Mouse (Mus musculus) midbrain, embryonic 12.5 days (tissue): ENCODE measurements at regions not wholly inside any gene's neighbourhood (a gene's known extent, or its start where the extent isn't known, plus 50 kb on each side); places are given as distances from the start of the nearest gene placed in this dataset.

Experiments used
- ATAC-seq: fragments of 200-750 bp; cut with Nextera tagmentation; 2 replicates; pipeline ENCODE4 v1.8.0; 2017; ENCODE audit warnings: low read depth, moderate TSS enrichment, moderate library complexity; ENCODE audit not compliant: low FRiP score
- H3K27ac ChIP-seq: fragments of 300-500 bp; sonication (generic); replicated peaks from 2 replicates; pipeline ENCODE4 v1.5.1; 2016; ENCODE audit warnings: mild to moderate bottlenecking
- H3K27me3 ChIP-seq: fragments of 300-500 bp; sonication (generic); 2 replicates; pipeline ENCODE4 v1.6.1; 2016; ENCODE audit warnings: mild to moderate bottlenecking
- H3K36me3 ChIP-seq: fragments of 300-500 bp; sonication (generic); 2 replicates; pipeline ENCODE4 v1.6.1; 2016
- H3K4me1 ChIP-seq: fragments of 300-500 bp; sonication (generic); 2 replicates; pipeline ENCODE4 v1.6.1; 2016
- H3K4me2 ChIP-seq: fragments of 300-500 bp; sonication (generic); replicated peaks from 2 replicates; pipeline ENCODE4 v1.6.1; 2016; ENCODE audit warnings: mild to moderate bottlenecking, moderate library complexity
- H3K4me3 ChIP-seq: fragments of 300-500 bp; sonication (generic); 2 replicates; pipeline ENCODE4 v1.5.1; 2016; ENCODE audit warnings: mild to moderate bottlenecking
- H3K9ac ChIP-seq: fragments of 300-500 bp; sonication (generic); replicated peaks from 2 replicates; pipeline ENCODE4 v1.6.1; 2016; ENCODE audit warnings: mild to moderate bottlenecking, moderate library complexity
- H3K9me3 ChIP-seq: fragments of 300-500 bp; sonication (generic); 2 replicates; pipeline ENCODE4 v1.6.1; 2016; ENCODE audit warnings: mild to moderate bottlenecking
- WGBS: fragments of 180-500 bp; shearing (Covaris S2); methylation state at CpG from one replicate; pipeline ENCODE4 v1.1.7; 2016; 5-methylcytosine and 5-hydroxymethylcytosine counted together

- Histone ChIP-seq H3K4me1 (peaks cover 7% of the 10 kb centered on the region), H3K9ac (no peak overlapping the region), H3K4me3 (no peak overlapping the region), H3K36me3 (no peaks in the 10 kb centered on the region), H3K27ac (no peak overlapping the region), H3K9me3 (no peaks in the 10 kb centered on the region), H3K4me2 (peak overlapping the region; percentile 23), H3K27me3 (peaks cover 10% of the 10 kb centered on the region)
- 25% methylated on average over 6 of the region's 6 CpGs for whole genome bisulfite sequencing
- ATAC-seq: peak; percentile 55
Observed at GRCm38 (mm10) chr7:40680993-40681392, 217.1 kb upstream of the Vstm2b start.

- H3K4me2 ChIP-seq: no peak overlapping the region
- no peak overlapping the region for H3K4me3 ChIP-seq
- no peak overlapping the region for H3K27ac ChIP-seq
- peaks cover 10% of the 10 kb centered on the region for H3K27me3 ChIP-seq
- H3K9ac ChIP-seq: no peak overlapping the region
- no peaks in the 10 kb centered on the region for H3K36me3 ChIP-seq
- H3K4me1 ChIP-seq: peaks cover 7% of the 10 kb centered on the region
- no peaks in the 10 kb centered on the region for H3K9me3 ChIP-seq
- no peak for ATAC-seq
- 74% methylated on average over 1 of the region's 1 CpGs for WGBS
Observed at GRCm38 (mm10) chr7:40683176-40683575, 215.0 kb upstream of the Vstm2b start.

- no peak for ATAC-seq
- H3K9me3 ChIP-seq: no peaks in the 10 kb centered on the region
- H3K4me3 ChIP-seq: no peak overlapping the region
- H3K9ac ChIP-seq: no peak overlapping the region
- 48% methylated on average over 3 of the region's 3 CpGs for WGBS
- no peak overlapping the region for H3K27ac ChIP-seq
- no peak overlapping the region for H3K4me2 ChIP-seq
- no peaks in the 10 kb centered on the region for H3K36me3 ChIP-seq
- peaks cover 7% of the 10 kb centered on the region for H3K4me1 ChIP-seq
- H3K27me3 ChIP-seq: peaks cover 10% of the 10 kb centered on the region
Observed at GRCm38 (mm10) chr7:40683641-40684040, 214.5 kb upstream of the Vstm2b start.

GRCm38 (mm10) chr7:40687005-40687404 is 211.1 kb upstream of the Vstm2b start:
- H3K4me1 ChIP-seq: no peaks in the 10 kb centered on the region
- no peaks in the 10 kb centered on the region for H3K27me3 ChIP-seq
- ATAC-seq: no peak
- no peak overlapping the region for H3K4me2 ChIP-seq
- no peak overlapping the region for H3K27ac ChIP-seq
- WGBS: 93% methylated on average over 3 of the region's 3 CpGs
- H3K9ac ChIP-seq: no peak overlapping the region
- H3K4me3 ChIP-seq: no peak overlapping the region
- H3K36me3 ChIP-seq: no peaks in the 10 kb centered on the region
- no peaks in the 10 kb centered on the region for H3K9me3 ChIP-seq

- no peak for ATAC-seq
- Histone ChIP-seq H3K36me3 (no peaks in the 10 kb centered on the region), H3K9ac (no peak overlapping the region), H3K9me3 (no peaks in the 10 kb centered on the region), H3K4me1 (no peaks in the 10 kb centered on the region), H3K4me3 (no peak overlapping the region), H3K27me3 (no peaks in the 10 kb centered on the region), H3K27ac (no peak overlapping the region), H3K4me2 (no peak overlapping the region)
- 91% methylated on average over 4 of the region's 4 CpGs for WGBS
Observed at GRCm38 (mm10) chr7:40688546-40688945, 209.6 kb upstream of the Vstm2b start.

GRCm38 (mm10) chr7:40693755-40694154 is 204.4 kb upstream of the Vstm2b start:
- ATAC-seq: no peak

GRCm38 (mm10) chr7:40697551-40697950 is 200.6 kb upstream of the Vstm2b start:
- no peak overlapping the region for H3K9ac ChIP-seq
- no peaks in the 10 kb centered on the region for H3K36me3 ChIP-seq
- H3K4me1 ChIP-seq: no peaks in the 10 kb centered on the region
- H3K4me3 ChIP-seq: no peak overlapping the region
- no peaks in the 10 kb centered on the region for H3K27me3 ChIP-seq
- no peaks in the 10 kb centered on the region for H3K9me3 ChIP-seq
- H3K27ac ChIP-seq: no peak overlapping the region
- ATAC-seq: no peak
- 86% methylated on average over 8 of the region's 8 CpGs for WGBS
- no peak overlapping the region for H3K4me2 ChIP-seq

More at GRCm38 (mm10) chr7:40693755-40694154, 204.4 kb upstream of the Vstm2b start:
- WGBS: 67% methylated on average over 5 of the region's 5 CpGs
- no peak overlapping the region for H3K9ac ChIP-seq
- no peak overlapping the region for H3K27ac ChIP-seq
- no peaks in the 10 kb centered on the region for H3K9me3 ChIP-seq
- H3K36me3 ChIP-seq: no peaks in the 10 kb centered on the region
- H3K4me1 ChIP-seq: no peaks in the 10 kb centered on the region
- no peak overlapping the region for H3K4me3 ChIP-seq
- H3K4me2 ChIP-seq: no peak overlapping the region
- H3K27me3 ChIP-seq: no peaks in the 10 kb centered on the region

GRCm38 (mm10) chr7:40698309-40698708 is 199.8 kb upstream of the Vstm2b start:
- Histone ChIP-seq H3K27ac (no peak overlapping the region), H3K4me3 (no peak overlapping the region), H3K9me3 (no peaks in the 10 kb centered on the region), H3K9ac (no peak overlapping the region), H3K4me1 (no peaks in the 10 kb centered on the region), H3K27me3 (no peaks in the 10 kb centered on the region), H3K4me2 (no peak overlapping the region), H3K36me3 (no peaks in the 10 kb centered on the region)
- ATAC-seq: no peak
- 68% methylated on average over 3 of the region's 3 CpGs for WGBS

GRCm38 (mm10) chr7:40699633-40700032 is 198.5 kb upstream of the Vstm2b start:
- Histone ChIP-seq H3K4me2 (no peak overlapping the region), H3K4me3 (no peak overlapping the region), H3K36me3 (no peaks in the 10 kb centered on the region), H3K27ac (no peak overlapping the region), H3K4me1 (no peaks in the 10 kb centered on the region), H3K9ac (no peak overlapping the region), H3K27me3 (no peaks in the 10 kb centered on the region), H3K9me3 (no peaks in the 10 kb centered on the region)
- ATAC-seq: no peak
- WGBS: 94% methylated on average over 1 of the region's 1 CpGs

- Histone ChIP-seq H3K9ac (no peak overlapping the region), H3K27me3 (no peaks in the 10 kb centered on the region), H3K27ac (no peak overlapping the region), H3K36me3 (no peaks in the 10 kb centered on the region), H3K4me2 (no peak overlapping the region), H3K4me1 (no peaks in the 10 kb centered on the region), H3K9me3 (peaks cover 4% of the 10 kb centered on the region; the same call in 1 of the 2 replicates), H3K4me3 (no peak overlapping the region)
- 81% methylated on average over 5 of the region's 5 CpGs for WGBS
- ATAC-seq: no peak
Observed at GRCm38 (mm10) chr7:40700656-40701055, 197.5 kb upstream of the Vstm2b start.

- WGBS: 82% methylated on average over 5 of the region's 5 CpGs
- H3K4me1 ChIP-seq: no peaks in the 10 kb centered on the region
- H3K27me3 ChIP-seq: no peaks in the 10 kb centered on the region
- no peak overlapping the region for H3K4me2 ChIP-seq
- no peaks in the 10 kb centered on the region for H3K36me3 ChIP-seq
- no peak overlapping the region for H3K4me3 ChIP-seq
- H3K9me3 ChIP-seq: peaks cover 4% of the 10 kb centered on the region; the same call in 1 of the 2 replicates
- H3K27ac ChIP-seq: no peak overlapping the region
- H3K9ac ChIP-seq: no peak overlapping the region
- ATAC-seq: no peak
Observed at GRCm38 (mm10) chr7:40702191-40703045, 195.7 kb upstream of the Vstm2b start.

GRCm38 (mm10) chr7:40708231-40708630 is 189.9 kb upstream of the Vstm2b start:
- ATAC-seq: no peak
- no peak overlapping the region for H3K4me3 ChIP-seq

More at GRCm38 (mm10) chr7:40708231-40708630, 189.9 kb upstream of the Vstm2b start:
- Histone ChIP-seq H3K9ac (no peak overlapping the region), H3K4me1 (no peaks in the 10 kb centered on the region), H3K36me3 (no peaks in the 10 kb centered on the region), H3K27ac (no peak overlapping the region), H3K4me2 (no peak overlapping the region), H3K27me3 (no peaks in the 10 kb centered on the region), H3K9me3 (peaks cover 4% of the 10 kb centered on the region; the same call in 1 of the 2 replicates)
- WGBS: 93% methylated on average over 2 of the region's 2 CpGs
